Mouse (Mus musculus) adrenal gland, postnatal 4 days (tissue): Measurements from ENCODE around the gene Epha3. TPM values are rescaled to one million over a fixed set of nuclear protein-coding genes. Genes with fewer than 3 reads are reported as not detected.

ENCODE experiments used
- DNase-seq, 2 experiments: peaks; one replicate each; pipeline ENCODE4 v3.0.0; 2021 to 2022; ENCODE audit warnings: low spot score in 2 of 2, mixed read lengths in 2 of 2
- total RNA-seq, 2 experiments: library from RNA; stranded (reverse); gene quantifications; 2 replicates each; pipeline ENCODE4 v1.2.3; 2021

Gene Epha3
- total RNA-seq, 2 experiments from 2014 or later = 8.8 to 8.9 TPM

GRCm38 (mm10) chr16:63658302-63658974 lies 205.5 kb downstream of the Epha3 start:
- no peak for DNase-seq

GRCm38 (mm10) chr16:63657743-63658142 lies 206.2 kb downstream of the Epha3 start:
- DNase-seq = no peak

GRCm38 (mm10) chr16:63653393-63653918 lies 210.5 kb downstream of the Epha3 start:
- no peak for DNase-seq

GRCm38 (mm10) chr16:63650760-63651159 lies 213.2 kb downstream of the Epha3 start:
- DNase-seq = no peak

GRCm38 (mm10) chr16:63646577-63646976 lies 217.4 kb downstream of the Epha3 start:
- DNase-seq = no peak

GRCm38 (mm10) chr16:63642641-63643040 lies 221.3 kb downstream of the Epha3 start:
- no peak for DNase-seq

GRCm38 (mm10) chr16:63641603-63642002 lies 222.4 kb downstream of the Epha3 start:
- DNase-seq = no peak

GRCm38 (mm10) chr16:63638701-63639100 lies 225.3 kb downstream of the Epha3 start:
- no peak for DNase-seq

GRCm38 (mm10) chr16:63633748-63634166 lies 230.2 kb downstream of the Epha3 start:
- no peak for DNase-seq

GRCm38 (mm10) chr16:63625229-63625628 lies 238.7 kb downstream of the Epha3 start:
- no peak for DNase-seq

- DNase-seq = no peak
These were observed 242.1 kb downstream of the Epha3 start for GRCm38 (mm10) chr16:63621845-63622244.

- DNase-seq = no peak
These were observed 248.6 kb downstream of the Epha3 start for GRCm38 (mm10) chr16:63615396-63615795.

- DNase-seq = no peak
These were observed 251.0 kb downstream of the Epha3 start for GRCm38 (mm10) chr16:63613006-63613405.

GRCm38 (mm10) chr16:63600229-63600628 lies 263.7 kb downstream of the Epha3 start:
- no peak for DNase-seq

GRCm38 (mm10) chr16:63594656-63595055 lies 269.3 kb downstream of the Epha3 start:
- DNase-seq = no peak

GRCm38 (mm10) chr16:63569746-63570145 lies 294.2 kb downstream of the Epha3 start:
- no peak for DNase-seq

GRCm38 (mm10) chr16:63566106-63566836 lies 297.7 kb downstream of the Epha3 start:
- DNase-seq = no peak

- DNase-seq = no peak
These were observed 307.4 kb downstream of the Epha3 start for GRCm38 (mm10) chr16:63556410-63557146.

GRCm38 (mm10) chr16:63552531-63552930 lies 311.4 kb downstream of the Epha3 start:
- no peak for DNase-seq

- no peak for DNase-seq
These were observed 324.5 kb downstream of the Epha3 start for GRCm38 (mm10) chr16:63539489-63539888.

- no peak for DNase-seq
These were observed 335.2 kb downstream of the Epha3 start for GRCm38 (mm10) chr16:63528821-63529220.

GRCm38 (mm10) chr16:63517636-63518035 lies 346.3 kb downstream of the Epha3 start:
- no peak for DNase-seq
